Mouse (Mus musculus) cerebellum, adult 2 months (tissue): ENCODE measurements around the gene Smarcd3. TPM values are rescaled to one million over a fixed set of nuclear protein-coding genes. Genes with fewer than 3 reads are reported as not detected.

Experiments
- DNase-seq, 2 experiments: peaks; one replicate each; pipeline ENCODE4 v3.0.0; 2021
- H3K27ac ChIP-seq: fragments of 200-500 bp; 2 replicates; pipeline ENCODE4 v1.5.1; 2012; ENCODE audit warnings: low read length, control low read depth, inconsistent platforms; ENCODE audit not compliant: insufficient read depth
- H3K27me3 ChIP-seq: fragments of 200-500 bp; 2 replicates; pipeline ENCODE4 v1.6.1; 2012; ENCODE audit warnings: inconsistent platforms, mild to moderate bottlenecking, low read length, moderate library complexity; ENCODE audit not compliant: control insufficient read depth, insufficient read depth
- H3K4me1 ChIP-seq: fragments of 200-500 bp; 2 replicates; pipeline ENCODE4 v1.6.1; 2011; ENCODE audit warnings: low read length; ENCODE audit not compliant: control insufficient read depth, insufficient read depth
- H3K4me3 ChIP-seq: fragments of 200-500 bp; replicated peaks from 2 replicates; pipeline ENCODE3; 2011; ENCODE audit warnings: mild to moderate bottlenecking, low read depth, low read length, control low read depth; ENCODE audit not compliant: insufficient read depth
- CTCF ChIP-seq: fragments of 200-500 bp; IDR thresholded peaks from 2 replicates; pipeline ENCODE4 v1.5.1; 2011; ENCODE audit warnings: low read depth, mild to moderate bottlenecking, control low read depth, low read length, moderate library complexity, borderline replicate concordance; ENCODE audit not compliant: insufficient read depth
- POLR2A ChIP-seq: fragments of 200-500 bp; IDR thresholded peaks from 2 replicates; pipeline ENCODE4 v1.6.1; 2011; ENCODE audit warnings: low read length, control low read depth, borderline replicate concordance; ENCODE audit not compliant: insufficient read depth
- WGBS: fragments of 180-500 bp; shearing (Covaris S2); methylation state at CpG from one replicate; pipeline ENCODE4 v1.1.7; 2018; 5-methylcytosine and 5-hydroxymethylcytosine counted together
- polyA plus RNA-seq: library from polyadenylated mRNA; depleted of rRNA; stranded (reverse); fragments of >200 nt; gene quantifications from 2 replicates; pipeline ENCODE4 v1.2.3, GENCODE M21; 2012

Gene Smarcd3
- polyA plus RNA-seq, 1 experiment = 102 TPM

DNA sequence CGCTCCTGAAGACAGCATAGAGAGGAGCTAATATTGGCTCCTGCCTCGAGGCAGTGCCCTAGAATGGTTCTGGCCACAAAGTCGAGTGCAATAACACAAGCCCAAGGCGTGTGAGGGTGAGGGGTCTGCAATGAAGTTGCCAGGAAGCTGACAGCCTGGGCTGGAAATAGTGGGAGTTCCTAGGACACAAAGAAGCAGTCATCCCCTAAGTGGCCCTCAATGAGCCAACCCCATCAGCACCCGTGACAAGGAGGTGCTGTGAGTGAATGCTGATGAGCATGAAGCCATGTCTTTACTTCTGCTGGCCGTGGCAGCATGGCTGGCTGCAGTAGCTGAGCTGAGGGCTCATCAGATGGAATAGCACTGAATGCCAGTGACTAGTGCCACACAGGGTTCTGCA lies 9.1 kb downstream of the Smarcd3 start:
- Histone ChIP-seq H3K27me3 (no peaks in the 10 kb centered on the region), H3K4me1 (peaks cover 29% of the 10 kb centered on the region), H3K4me3 (no peak overlapping the region), H3K27ac (no peak overlapping the region)
- WGBS = 62% methylated on average over 6 of the region's 6 CpGs
- TF ChIP-seq CTCF (no peak), POLR2A (no peak)
- no peak for DNase-seq

DNA sequence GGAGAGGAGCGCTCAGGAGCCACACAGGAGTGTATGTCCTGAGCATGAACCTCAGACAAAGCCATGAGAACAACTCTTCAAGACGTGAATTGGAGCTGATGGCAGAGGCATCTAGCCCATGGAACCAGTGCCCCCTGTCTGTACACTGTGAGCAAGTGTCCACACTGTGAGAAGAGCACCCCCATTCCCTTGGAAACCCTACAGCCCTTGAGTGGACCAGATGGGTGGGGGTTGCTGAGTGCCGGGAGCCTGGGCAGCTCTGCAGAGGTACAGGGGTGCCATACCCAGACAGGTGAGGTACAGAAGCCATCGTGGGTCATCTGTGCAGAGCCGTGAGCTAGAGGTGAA lies 11.9 kb downstream of the Smarcd3 start:
- Histone ChIP-seq H3K27ac (no peak overlapping the region), H3K27me3 (no peaks in the 10 kb centered on the region), H3K4me3 (no peak overlapping the region), H3K4me1 (peaks cover 22% of the 10 kb centered on the region)
- 20% methylated on average over 5 of the region's 5 CpGs for WGBS
- TF ChIP-seq CTCF (no peak; the same call in 1 of the 2 replicates), POLR2A (no peak)
- no peak for DNase-seq

DNA sequence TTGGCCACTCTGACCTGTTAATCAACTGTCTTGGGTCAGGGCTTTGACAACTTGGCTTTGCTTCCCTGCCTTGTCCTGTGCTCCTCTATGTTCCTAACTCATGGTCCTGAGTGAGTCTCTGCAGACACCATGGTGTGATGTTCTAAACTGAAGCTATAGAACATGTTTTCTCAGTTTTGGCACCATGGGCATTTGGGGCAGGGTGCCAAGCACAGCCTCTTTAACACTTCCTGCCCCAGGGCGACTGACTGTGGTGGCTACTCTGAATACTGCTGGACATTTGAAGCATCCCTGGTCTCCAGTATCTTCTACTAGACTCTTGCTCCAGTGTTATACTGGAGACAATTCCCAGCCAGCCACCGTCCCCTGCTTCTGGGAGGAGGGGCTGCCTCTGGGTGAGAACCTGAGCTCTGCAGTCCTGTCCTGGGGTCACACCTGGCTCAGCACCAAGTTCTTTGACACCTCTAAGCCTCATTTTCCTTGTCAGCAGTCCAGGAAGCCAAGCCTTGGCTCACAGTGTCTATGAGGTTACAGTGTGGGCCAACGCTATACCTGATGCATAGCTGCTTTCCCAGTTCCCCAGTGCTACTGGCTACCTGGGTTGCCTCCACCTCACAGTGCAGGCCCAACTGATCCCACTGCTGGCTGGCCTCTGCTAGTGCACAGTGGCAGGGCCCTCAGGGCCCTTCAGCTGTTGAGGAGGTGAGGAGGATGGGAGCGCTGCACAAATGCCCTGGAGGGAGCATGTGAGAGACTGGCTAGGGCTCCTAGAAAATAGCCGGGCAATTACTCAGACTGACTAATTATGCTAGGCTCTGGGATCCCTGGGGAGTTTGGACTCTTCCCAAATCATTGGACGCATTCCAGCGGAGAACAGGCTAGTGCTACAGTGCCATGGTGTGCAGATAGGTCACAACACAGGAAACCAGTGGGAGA lies 12.6 kb downstream of the Smarcd3 start:
- DNase-seq = peak; percentile 83 to 86
- Histone ChIP-seq H3K4me3 (no peak overlapping the region), H3K27ac (no peak overlapping the region), H3K4me1 (peaks cover 22% of the 10 kb centered on the region), H3K27me3 (no peaks in the 10 kb centered on the region)
- TF ChIP-seq POLR2A (no peak), CTCF (no peak)
- WGBS = 22% methylated on average over 7 of the region's 7 CpGs

DNA sequence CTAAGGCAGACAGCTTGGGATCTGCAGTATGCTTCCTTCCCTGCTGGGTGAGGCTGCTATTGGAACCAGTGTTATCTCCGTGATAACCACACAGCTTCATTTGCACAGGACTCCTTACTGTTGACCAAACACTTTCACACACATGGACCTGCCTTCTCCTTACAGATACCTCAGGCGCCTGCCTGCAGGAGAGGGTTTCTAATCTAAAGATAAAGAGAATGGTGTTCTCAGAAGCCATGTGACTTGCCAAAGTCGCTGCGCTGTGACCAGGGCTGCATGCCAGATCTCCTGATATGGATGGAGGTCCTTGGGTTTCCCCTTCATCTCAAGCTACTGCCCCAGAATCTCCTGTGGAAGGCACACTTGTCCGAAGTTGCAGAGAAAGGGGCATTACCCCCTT lies 14.8 kb downstream of the Smarcd3 start:
- WGBS = 66% methylated on average over 5 of the region's 5 CpGs

DNA sequence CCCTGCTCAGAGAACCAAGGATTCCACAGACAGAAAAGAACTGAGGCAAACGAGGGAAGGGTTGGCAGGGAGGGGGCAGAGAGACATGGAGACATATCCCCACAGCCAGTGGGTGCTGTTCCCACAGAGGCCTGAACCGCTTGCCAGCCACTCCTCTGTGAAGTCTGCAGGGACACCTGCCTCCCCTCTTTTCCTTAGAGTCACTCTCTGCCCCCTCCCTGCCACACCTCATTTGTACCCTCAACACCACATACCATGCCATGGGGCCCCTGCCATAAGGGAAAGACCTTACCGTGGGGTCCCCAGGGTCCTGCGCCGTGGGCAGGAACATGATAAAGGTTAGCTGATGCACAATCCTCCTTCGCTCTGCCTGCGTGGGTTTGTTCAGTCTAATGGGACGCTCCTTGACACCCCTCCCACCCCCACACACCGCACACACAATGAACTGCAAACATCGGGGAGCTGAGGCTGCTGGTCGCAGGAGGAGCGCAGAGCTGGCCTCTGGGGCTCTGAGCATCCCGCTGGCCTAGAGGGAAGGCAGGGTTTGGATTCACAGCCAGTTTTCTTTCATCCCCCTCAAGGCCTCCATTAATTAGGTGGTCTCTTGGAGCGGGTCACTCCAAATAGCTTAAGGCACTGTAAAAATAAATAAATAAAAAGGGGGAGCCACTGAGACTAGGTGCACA lies 18.1 kb downstream of the Smarcd3 start:
- Histone ChIP-seq H3K4me3 (no peak overlapping the region), H3K27me3 (no peaks in the 10 kb centered on the region), H3K27ac (0 out of 2 replicates have a peak overlapping the region, but pooled peaks have one; percentile 65), H3K4me1 (peaks cover 24% of the 10 kb centered on the region)
- TF ChIP-seq CTCF (no peak), POLR2A (no peak)
- DNase-seq = no peak
- 65% methylated on average over 14 of the region's 14 CpGs for WGBS

More for the DNA sequence above, 14.8 kb downstream of the Smarcd3 start:
- TF ChIP-seq POLR2A (no peak), CTCF (no peak)
- Histone ChIP-seq H3K27ac (no peak overlapping the region), H3K4me1 (peaks cover 32% of the 10 kb centered on the region), H3K27me3 (no peaks in the 10 kb centered on the region), H3K4me3 (no peak overlapping the region)
- no peak for DNase-seq

DNA sequence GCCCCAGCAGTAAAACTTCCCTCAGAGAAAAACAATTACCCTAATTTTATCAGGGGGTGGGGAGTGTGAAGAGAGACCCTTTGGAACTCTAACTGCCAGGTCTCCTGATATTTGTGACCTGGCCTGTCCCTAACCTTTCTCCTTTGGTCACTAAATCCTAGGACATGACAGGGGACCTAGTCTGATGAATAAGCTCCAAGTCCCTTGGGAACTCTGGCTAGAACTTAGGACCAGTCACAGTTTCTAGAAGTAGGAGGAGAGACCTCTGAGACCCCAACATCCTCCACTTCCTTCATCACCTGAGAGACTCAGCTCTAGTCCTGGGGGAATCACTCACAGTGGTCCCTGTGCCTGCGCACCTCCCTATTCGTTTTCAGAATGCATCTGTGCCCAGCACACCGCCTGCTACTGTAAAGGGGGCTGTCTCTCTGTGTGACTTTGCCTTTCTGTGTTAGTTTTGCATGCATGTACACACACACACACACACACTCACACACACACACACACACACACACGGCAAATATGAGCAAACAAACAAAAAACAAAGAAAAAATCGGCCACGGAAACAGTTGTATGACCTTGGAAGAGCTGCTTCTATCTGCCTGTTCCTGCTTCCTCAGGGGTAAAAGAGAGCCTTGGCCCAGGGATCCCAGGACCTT lies 18.8 kb downstream of the Smarcd3 start:
- peak in 1 of 2 experiments; percentile 16 for DNase-seq
- Histone ChIP-seq H3K27me3 (no peaks in the 10 kb centered on the region), H3K4me3 (peak overlapping the region; percentile 76), H3K4me1 (peaks cover 25% of the 10 kb centered on the region), H3K27ac (peak overlapping the region; percentile 65; the same call in 1 of the 2 replicates)
- WGBS = 59% methylated on average over 6 of the region's 6 CpGs
- TF ChIP-seq CTCF = no peak
- no peak for TF ChIP-seq POLR2A

DNA sequence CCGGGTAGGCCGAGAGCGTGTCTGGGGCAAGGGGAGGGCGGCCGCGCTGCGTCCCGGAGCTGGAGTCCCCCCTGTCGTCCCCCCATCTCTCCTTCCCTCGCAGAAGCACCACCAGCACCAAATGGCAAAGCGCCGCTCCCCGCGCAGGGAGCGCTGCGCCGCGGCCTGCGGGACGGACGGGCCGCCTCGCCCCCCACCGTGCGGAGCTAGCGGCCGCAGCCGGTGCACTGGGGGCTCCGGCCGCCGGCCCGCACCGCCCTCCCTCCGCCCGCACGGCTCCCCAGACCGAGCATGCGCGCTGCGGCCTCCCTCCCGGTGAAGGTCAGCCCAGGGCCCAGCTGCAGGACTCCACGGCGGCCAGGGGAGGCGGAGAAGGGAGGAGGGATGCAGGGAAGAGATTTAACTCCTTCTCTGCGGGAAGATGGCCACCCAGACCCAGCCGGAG lies 19.5 kb downstream of the Smarcd3 start:
- TF ChIP-seq POLR2A (no peak; the same call in none of the 2 replicates), CTCF (no peak; the same call in 1 of the 2 replicates)
- Histone ChIP-seq H3K4me1 (peaks cover 23% of the 10 kb centered on the region), H3K4me3 (peak overlapping the region; percentile 76), H3K27ac (peak overlapping the region; percentile 65), H3K27me3 (no peaks in the 10 kb centered on the region)
- WGBS = under 1% methylated on average over 46 of the region's 46 CpGs
- peak; percentile 81 to 82 for DNase-seq
